Mouse (Mus musculus) hindbrain, embryonic 14.5 days (tissue): Measurements from ENCODE around the gene Add3. TPM values are rescaled to one million over a fixed set of nuclear protein-coding genes. Genes with fewer than 3 reads are reported as not detected.

Source experiments
- ATAC-seq: fragments of 200-750 bp; cut with Nextera tagmentation; 2 replicates; pipeline ENCODE4 v1.8.0; 2017; ENCODE audit warnings: moderate number of reproducible peaks, mild to moderate bottlenecking, moderate TSS enrichment, moderate library complexity; ENCODE audit not compliant: low FRiP score
- DNase-seq: peaks from one replicate; pipeline ENCODE4 v3.0.0-alpha.2; 2015; ENCODE audit warnings: low spot score
- H3K27ac ChIP-seq: fragments of 300-500 bp; sonication (generic); 2 replicates; pipeline ENCODE4 v1.5.1; 2014; ENCODE audit warnings: mild to moderate bottlenecking, moderate library complexity
- H3K27me3 ChIP-seq: fragments of 300-500 bp; sonication (generic); 2 replicates; pipeline ENCODE4 v1.6.1; 2014; ENCODE audit warnings: mild to moderate bottlenecking, low read length, mixed read lengths; ENCODE audit not compliant: control insufficient read depth, insufficient read depth
- H3K36me3 ChIP-seq: fragments of 300-500 bp; sonication (generic); replicated peaks from 2 replicates; pipeline ENCODE4 v1.6.1; 2014; ENCODE audit not compliant: control insufficient read depth, insufficient read depth
- H3K4me1 ChIP-seq: fragments of 300-500 bp; sonication (generic); replicated peaks from 2 replicates; pipeline ENCODE4 v1.6.1; 2014; ENCODE audit warnings: antibody characterized with exemption, low read length, mixed read lengths; ENCODE audit not compliant: control insufficient read depth, insufficient read depth
- H3K4me2 ChIP-seq: fragments of 300-500 bp; sonication (generic); replicated peaks from 2 replicates; pipeline ENCODE4 v1.6.1; 2014; ENCODE audit warnings: mild to moderate bottlenecking, moderate library complexity
- H3K4me3 ChIP-seq: fragments of 300-500 bp; sonication (generic); replicated peaks from 2 replicates; pipeline ENCODE4 v1.5.1; 2014; ENCODE audit warnings: mild to moderate bottlenecking, low read length
- H3K9ac ChIP-seq: fragments of 300-500 bp; sonication (generic); 2 replicates; pipeline ENCODE4 v1.6.1; 2014
- H3K9me3 ChIP-seq: fragments of 300-500 bp; sonication (generic); 2 replicates; pipeline ENCODE4 v1.6.1; 2016; ENCODE audit warnings: low read length; ENCODE audit not compliant: control insufficient read depth
- WGBS: fragments of 180-500 bp; shearing (Covaris S2); extraction: QIAGEN DNeasy Blood & Tissue Kit; methylation state at CpG from one replicate; pipeline ENCODE4 v1.1.7; 2014; 5-methylcytosine and 5-hydroxymethylcytosine counted together
- polyA plus RNA-seq: library from polyadenylated mRNA; unstranded; fragments of >200 nt; fragmentation: Nextera tagmentation; extraction: Ambion mirVana; gene quantifications from 2 replicates; pipeline ENCODE4 v1.2.1, GENCODE M21; 2014

Gene Add3
- polyA plus RNA-seq, 1 experiment from 2014 or later: 43.4 TPM

GRCm38 (mm10) chr19:53185486-53186134 lies 45.4 kb downstream of the Add3 start:
- H3K9ac ChIP-seq: no peak overlapping the region
- peaks cover 13% of the 10 kb centered on the region; the same call in 1 of the 2 replicates for H3K4me1 ChIP-seq
- DNase-seq: no peak
- H3K4me2 ChIP-seq: no peak overlapping the region
- H3K9me3 ChIP-seq: no peaks in the 10 kb centered on the region
- H3K36me3 ChIP-seq: no peaks in the 10 kb centered on the region
- no peak overlapping the region for H3K4me3 ChIP-seq
- no peak for ATAC-seq
- 77% methylated on average over 8 of the region's 8 CpGs for WGBS
- H3K27me3 ChIP-seq: no peaks in the 10 kb centered on the region
- H3K27ac ChIP-seq: no peak overlapping the region

- ATAC-seq (no peak), DNase-seq (no peak)
- 81% methylated on average over 4 of the region's 4 CpGs for WGBS
- Histone ChIP-seq H3K9me3 (no peaks in the 10 kb centered on the region), H3K4me3 (no peak overlapping the region), H3K4me2 (no peak overlapping the region), H3K27me3 (no peaks in the 10 kb centered on the region), H3K36me3 (no peaks in the 10 kb centered on the region), H3K4me1 (peaks cover 5% of the 10 kb centered on the region; the same call in 1 of the 2 replicates), H3K9ac (no peak overlapping the region), H3K27ac (no peak overlapping the region)
These were observed 46.2 kb downstream of the Add3 start for GRCm38 (mm10) chr19:53186456-53186855.

GRCm38 (mm10) chr19:53187533-53187932 lies 47.3 kb downstream of the Add3 start:
- DNase-seq (no peak), ATAC-seq (no peak)
- H3K4me3 ChIP-seq: no peak overlapping the region
- peaks cover 4% of the 10 kb centered on the region; the same call in 1 of the 2 replicates for H3K4me1 ChIP-seq
- H3K36me3 ChIP-seq: no peaks in the 10 kb centered on the region
- H3K9me3 ChIP-seq: no peaks in the 10 kb centered on the region
- H3K27ac ChIP-seq: no peak overlapping the region
- WGBS: 69% methylated on average over 7 of the region's 7 CpGs
- no peaks in the 10 kb centered on the region for H3K27me3 ChIP-seq
- no peak overlapping the region for H3K9ac ChIP-seq
- no peak overlapping the region for H3K4me2 ChIP-seq

GRCm38 (mm10) chr19:53188186-53188585 lies 47.9 kb downstream of the Add3 start:
- no peaks in the 10 kb centered on the region for H3K36me3 ChIP-seq
- no peaks in the 10 kb centered on the region for H3K27me3 ChIP-seq
- no peak overlapping the region for H3K9ac ChIP-seq
- H3K9me3 ChIP-seq: no peaks in the 10 kb centered on the region
- no peak overlapping the region for H3K27ac ChIP-seq
- no peak overlapping the region for H3K4me2 ChIP-seq
- H3K4me1 ChIP-seq: peaks cover 4% of the 10 kb centered on the region; the same call in 1 of the 2 replicates
- WGBS: 88% methylated on average over 6 of the region's 6 CpGs
- DNase-seq: no peak
- ATAC-seq: no peak
- no peak overlapping the region for H3K4me3 ChIP-seq

- Histone ChIP-seq H3K9me3 (no peaks in the 10 kb centered on the region), H3K4me3 (no peak overlapping the region), H3K4me2 (no peak overlapping the region), H3K27ac (no peak overlapping the region), H3K4me1 (peaks cover 4% of the 10 kb centered on the region), H3K36me3 (no peaks in the 10 kb centered on the region), H3K9ac (no peak overlapping the region), H3K27me3 (no peaks in the 10 kb centered on the region)
- DNase-seq (no peak), ATAC-seq (no peak)
- WGBS: 82% methylated on average over 5 of the region's 5 CpGs
These were observed 48.5 kb downstream of the Add3 start for GRCm38 (mm10) chr19:53188724-53189220.

GRCm38 (mm10) chr19:53189736-53190135 lies 49.5 kb downstream of the Add3 start:
- DNase-seq: no peak
- Histone ChIP-seq H3K9ac (no peak overlapping the region), H3K4me1 (peaks cover 4% of the 10 kb centered on the region), H3K27ac (no peak overlapping the region), H3K4me3 (no peak overlapping the region), H3K9me3 (no peaks in the 10 kb centered on the region), H3K27me3 (no peaks in the 10 kb centered on the region), H3K4me2 (no peak overlapping the region), H3K36me3 (no peaks in the 10 kb centered on the region)
- 95% methylated on average over 3 of the region's 3 CpGs for WGBS
- ATAC-seq: no peak

GRCm38 (mm10) chr19:53190232-53190631 lies 50.0 kb downstream of the Add3 start:
- ATAC-seq (no peak), DNase-seq (no peak)
- 82% methylated on average over 3 of the region's 3 CpGs for WGBS
- no peak overlapping the region for H3K4me3 ChIP-seq
- no peaks in the 10 kb centered on the region for H3K36me3 ChIP-seq
- peaks cover 4% of the 10 kb centered on the region for H3K4me1 ChIP-seq
- no peak overlapping the region for H3K4me2 ChIP-seq
- no peak overlapping the region for H3K27ac ChIP-seq
- H3K9ac ChIP-seq: no peak overlapping the region
- no peaks in the 10 kb centered on the region for H3K9me3 ChIP-seq
- H3K27me3 ChIP-seq: no peaks in the 10 kb centered on the region

- no peak for ATAC-seq
- no peak overlapping the region for H3K27ac ChIP-seq
- peaks cover 4% of the 10 kb centered on the region for H3K4me1 ChIP-seq
- DNase-seq: no peak
- no peaks in the 10 kb centered on the region for H3K9me3 ChIP-seq
- no peak overlapping the region for H3K4me2 ChIP-seq
- H3K9ac ChIP-seq: no peak overlapping the region
- H3K36me3 ChIP-seq: no peaks in the 10 kb centered on the region
- no peak overlapping the region for H3K4me3 ChIP-seq
- 79% methylated on average over 6 of the region's 6 CpGs for WGBS
- no peaks in the 10 kb centered on the region for H3K27me3 ChIP-seq
These were observed 51.7 kb downstream of the Add3 start for GRCm38 (mm10) chr19:53191867-53192487.

GRCm38 (mm10) chr19:53193190-53193589 lies 52.9 kb downstream of the Add3 start:
- Histone ChIP-seq H3K9ac (no peak overlapping the region), H3K27ac (no peak overlapping the region), H3K4me3 (no peak overlapping the region), H3K4me2 (no peak overlapping the region), H3K27me3 (no peaks in the 10 kb centered on the region), H3K9me3 (no peaks in the 10 kb centered on the region), H3K4me1 (no peaks in the 10 kb centered on the region; the same call in 1 of the 2 replicates), H3K36me3 (no peaks in the 10 kb centered on the region)
- WGBS: 90% methylated on average over 2 of the region's 2 CpGs
- DNase-seq (no peak), ATAC-seq (no peak)
